Mouse (Mus musculus): ENCODE measurements at regions not wholly inside any gene's neighbourhood (a gene's known extent, or its start where the extent isn't known, plus 50 kb on each side); places are given as distances from the start of the nearest gene placed in this dataset.

DNA sequence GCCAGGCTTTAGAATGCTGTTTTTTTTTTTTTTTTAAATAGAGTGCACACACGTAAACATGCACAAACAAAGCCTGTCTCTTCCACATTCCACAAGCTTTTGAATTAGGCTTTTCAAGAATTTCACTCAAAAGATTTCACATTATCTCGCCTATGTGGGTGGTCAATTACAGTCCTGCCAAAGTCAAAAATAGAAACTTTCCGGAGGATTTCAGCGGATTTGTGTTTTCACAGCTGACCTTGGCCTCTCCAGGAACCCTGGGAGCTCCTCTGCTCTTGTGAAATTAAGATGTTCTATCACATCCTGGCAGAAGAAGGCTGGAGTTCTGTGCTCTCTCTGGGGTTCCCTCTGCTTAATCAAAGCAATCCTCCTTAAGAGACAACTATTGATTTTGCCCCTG lies 360.9 kb upstream of the Tenm4 start:
- no peak for DNase-seq (ENCODE audit: low spot score in 2 of 2)

DNA sequence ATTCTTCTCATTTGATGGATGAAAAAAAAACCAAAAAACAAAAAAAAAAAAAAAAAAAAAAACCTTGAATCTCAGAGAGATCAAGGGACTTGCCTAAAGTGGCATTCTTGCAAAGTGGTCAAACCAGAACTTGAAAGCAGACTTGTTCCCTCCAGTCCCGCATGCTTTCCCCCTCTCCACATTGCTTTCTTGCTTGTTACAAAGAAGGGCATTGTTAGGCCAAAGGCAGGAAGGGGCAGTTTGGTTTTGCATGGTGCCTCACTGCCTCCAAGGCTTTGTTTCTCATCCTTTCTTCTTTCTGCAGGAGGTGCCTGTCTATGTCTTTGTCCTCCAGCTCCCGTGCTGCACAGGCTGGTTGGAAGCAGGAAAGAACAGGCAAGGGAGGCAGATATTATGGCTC lies 356.2 kb upstream of the Tenm4 start:
- DNase-seq (ENCODE audit: low spot score in 2 of 2): no peak

DNA sequence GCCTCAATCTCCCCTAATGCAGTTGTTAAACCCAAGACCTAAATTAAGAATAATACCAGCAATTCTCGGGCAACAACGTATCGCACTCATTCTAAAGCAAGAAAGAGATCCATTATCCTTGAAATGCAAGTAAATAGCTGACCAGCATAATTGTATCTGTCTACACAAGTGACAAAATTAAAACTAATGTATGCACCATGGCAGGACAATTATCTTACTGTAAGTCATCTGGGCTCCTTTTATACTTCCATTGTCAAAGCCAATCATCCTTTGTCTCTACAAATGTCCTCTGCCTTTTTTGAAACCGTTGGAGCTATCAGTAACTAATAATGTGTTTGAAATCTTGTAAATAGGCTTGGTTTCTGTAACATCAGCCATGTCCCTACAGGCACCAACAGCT lies 347.5 kb upstream of the Tenm4 start:
- no peak for DNase-seq (ENCODE audit: low spot score in 2 of 2)

DNA sequence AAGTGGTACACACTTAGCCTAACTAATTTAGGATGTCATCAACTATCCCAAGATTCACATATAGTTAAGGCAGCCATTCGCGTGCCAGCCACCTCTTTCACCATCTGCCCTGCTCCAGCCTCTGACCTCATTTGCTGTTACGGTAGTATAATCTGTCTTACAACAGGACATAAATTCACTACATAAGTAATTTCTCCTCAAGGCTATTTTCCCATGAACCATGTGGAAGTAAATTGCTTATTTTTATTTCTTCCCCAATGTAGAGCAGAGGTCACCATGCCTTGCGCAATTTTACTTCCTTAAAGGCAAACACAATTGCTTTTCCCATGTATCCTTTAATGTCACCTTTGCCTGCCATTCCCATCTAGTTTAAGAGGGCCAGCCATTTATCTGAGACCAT lies 341.2 kb upstream of the Tenm4 start:
- no peak for DNase-seq (ENCODE audit: low spot score in 2 of 2)

DNA sequence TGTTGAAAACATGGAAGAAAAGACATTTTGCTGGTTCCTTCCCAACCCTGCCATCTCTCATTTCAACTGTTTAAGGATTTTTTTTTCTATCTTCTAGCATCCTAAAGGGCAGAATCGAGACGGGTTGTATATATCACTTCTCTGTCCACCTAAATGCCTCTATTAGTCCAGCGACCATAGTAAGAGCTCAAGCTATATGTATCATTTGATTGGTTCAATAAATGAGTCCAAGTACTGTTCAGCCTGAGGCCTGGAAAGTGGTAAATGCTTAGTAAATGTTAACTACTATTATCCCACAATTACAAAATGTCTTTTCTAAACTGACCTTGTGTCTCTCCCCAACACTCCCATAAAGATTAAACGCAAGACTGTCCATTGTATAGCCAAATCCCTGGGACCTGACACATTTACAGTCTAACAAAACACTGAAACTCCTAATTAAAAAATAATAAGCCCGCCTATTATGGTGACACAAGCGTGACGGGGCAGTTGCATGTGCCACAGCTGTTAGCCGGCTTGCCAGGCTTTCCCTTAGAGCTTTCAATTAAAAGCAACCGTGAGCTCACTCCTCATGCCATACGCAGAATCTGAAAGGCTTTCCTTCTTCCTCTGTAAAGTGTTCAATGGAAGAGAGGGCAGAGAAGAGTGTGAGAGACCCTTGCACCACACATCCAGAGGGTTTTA lies 336.7 kb upstream of the Tenm4 start:
- no peak for DNase-seq (ENCODE audit: low spot score in 2 of 2)

DNA sequence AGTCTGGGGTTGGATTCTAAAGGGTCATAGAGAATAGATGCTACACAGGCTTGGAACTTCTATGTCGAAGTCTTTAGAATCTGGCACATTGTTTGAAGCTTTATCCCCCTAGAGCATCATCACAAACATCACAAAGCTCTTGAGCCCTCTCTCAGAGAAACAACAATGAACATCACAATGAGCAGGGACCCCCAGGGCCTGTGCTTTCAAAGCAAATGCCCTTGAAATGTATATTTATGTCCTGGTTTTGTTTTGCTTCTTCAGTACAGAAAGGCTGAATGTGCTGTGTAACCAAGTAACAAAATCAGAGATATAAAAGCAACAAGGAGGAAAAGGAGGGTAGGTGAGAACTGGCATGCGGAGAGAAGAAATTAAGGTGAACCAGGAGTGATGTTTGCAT lies 330.6 kb upstream of the Tenm4 start:
- DNase-seq (ENCODE audit: low spot score in 2 of 2): no peak

DNA sequence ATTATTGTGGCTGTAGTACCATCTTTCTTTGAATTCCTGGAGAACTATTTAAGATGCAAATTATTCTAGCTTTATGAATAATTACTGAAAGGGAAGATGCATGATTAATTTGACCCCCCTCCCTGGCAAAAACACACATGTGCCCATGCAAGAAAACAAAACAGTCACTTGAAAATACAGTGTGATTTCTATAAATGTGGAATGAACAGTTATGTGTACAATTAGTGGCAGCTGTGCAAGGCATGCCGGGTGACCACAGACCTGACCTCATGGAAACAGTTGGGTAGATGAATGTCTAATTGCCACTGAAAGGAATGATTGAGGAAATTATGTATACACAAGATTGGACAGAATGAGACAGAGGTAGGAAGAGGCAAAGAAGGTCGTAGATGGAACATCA lies 321.2 kb upstream of the Tenm4 start:
- DNase-seq (ENCODE audit: low spot score in 2 of 2): no peak

DNA sequence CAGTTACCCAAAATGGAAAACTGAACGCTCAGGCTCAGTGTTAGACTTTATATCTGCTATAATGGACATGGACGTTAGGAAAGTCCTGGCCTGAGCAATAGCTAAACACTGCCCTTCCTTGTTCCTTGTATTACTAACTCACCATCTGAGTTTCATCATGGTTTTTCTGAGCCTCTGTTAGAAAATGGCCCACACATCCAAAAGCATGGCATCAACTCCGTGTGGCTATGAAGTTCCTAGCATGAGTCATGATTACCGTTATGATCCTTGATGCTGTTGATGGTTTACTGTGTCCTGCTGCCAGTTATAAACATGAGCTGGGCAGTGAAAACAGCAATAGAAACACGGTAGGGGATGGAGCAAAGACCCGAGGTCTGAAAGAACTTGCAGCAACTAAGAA lies 318.4 kb upstream of the Tenm4 start:
- DNase-seq (ENCODE audit: low spot score in 2 of 2): no peak

DNA sequence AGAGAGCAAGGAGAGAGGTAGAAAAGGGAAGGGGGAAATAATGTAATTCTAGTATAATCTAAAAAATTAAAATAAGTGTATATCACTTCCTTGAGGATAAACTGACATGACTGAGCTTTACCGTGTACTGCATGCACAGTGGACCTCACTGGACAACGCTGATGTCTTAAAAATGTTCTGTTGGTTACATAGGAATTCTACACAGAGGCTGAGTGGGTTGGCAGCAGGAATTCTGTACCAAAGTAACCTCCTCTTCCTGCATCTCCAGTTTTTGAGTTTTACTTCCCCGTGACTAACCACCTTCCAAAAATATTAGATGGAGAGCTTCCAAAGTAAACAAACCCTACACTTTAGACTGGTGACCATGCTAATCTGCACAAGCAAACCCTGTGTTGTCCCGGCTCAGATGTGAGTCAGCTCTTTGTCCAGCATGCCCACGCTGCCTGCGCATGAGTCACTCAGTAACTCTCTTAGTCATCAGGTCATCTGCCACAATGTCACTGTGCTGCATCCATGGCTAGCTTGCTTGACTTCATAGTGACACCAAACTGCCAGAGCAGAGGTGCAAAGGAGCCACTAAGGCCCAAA lies 317.7 kb upstream of the Tenm4 start:
- DNase-seq (ENCODE audit: low spot score in 2 of 2): no peak

DNA sequence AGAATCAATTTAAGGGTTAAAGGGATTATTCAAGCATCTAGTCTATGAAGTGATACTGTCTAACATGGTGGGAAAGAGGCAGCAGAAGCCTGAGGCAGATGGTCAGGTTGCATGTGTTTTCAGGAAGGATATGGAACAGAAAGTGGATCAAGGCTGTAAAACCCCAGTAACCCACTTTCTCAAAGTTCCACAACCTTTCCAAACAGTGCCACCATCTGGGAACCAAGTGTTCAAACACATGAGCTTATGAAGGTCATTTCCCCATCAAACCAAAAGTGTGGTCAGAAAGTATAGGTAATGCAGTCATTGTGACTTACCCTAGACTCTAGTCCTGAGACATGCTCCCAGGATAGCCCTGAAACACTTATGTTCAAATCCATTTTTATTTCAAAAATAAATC lies 312.8 kb upstream of the Tenm4 start:
- no peak for DNase-seq (ENCODE audit: low spot score in 2 of 2)

DNA sequence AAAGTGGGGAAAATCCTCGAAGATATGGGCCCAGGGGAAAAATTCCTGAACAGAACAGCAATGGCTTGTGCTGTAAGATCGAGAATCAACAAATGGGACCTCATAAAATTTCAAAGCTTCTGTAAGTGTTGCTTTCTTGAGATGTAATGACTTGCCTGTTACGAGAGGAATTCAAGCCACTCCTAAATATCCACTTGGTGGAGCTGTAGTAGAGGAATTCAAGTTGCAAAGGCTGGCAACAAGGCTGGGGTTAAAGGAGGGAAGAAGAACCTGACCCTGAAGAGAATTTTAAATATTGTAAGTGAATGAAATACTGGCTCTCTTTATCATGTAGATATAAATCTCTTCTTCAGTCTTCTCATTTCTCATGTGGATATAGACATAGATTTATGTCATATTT lies 306.8 kb upstream of the Tenm4 start:
- no peak for DNase-seq (ENCODE audit: low spot score in 2 of 2)

DNA sequence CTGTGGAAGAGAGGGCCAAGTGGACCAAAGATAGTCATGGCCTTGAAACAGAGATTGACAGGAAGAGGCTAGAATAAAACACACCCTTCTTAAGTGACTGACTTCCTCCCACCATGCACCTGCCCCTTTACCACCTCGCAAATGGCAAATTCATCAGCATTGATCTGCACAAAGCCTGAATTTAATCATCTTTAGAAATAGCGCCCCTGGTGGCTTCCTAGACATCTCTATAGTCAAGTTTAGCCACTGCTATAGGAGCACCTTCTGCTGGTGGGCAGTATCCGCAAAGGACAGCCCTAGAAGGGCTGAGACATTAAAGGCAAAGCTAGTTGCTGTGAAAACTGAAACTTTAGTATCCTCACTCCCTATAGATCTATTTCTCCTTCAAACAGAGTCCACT lies 305.8 kb upstream of the Tenm4 start:
- no peak for DNase-seq (ENCODE audit: low spot score in 2 of 2)

DNA sequence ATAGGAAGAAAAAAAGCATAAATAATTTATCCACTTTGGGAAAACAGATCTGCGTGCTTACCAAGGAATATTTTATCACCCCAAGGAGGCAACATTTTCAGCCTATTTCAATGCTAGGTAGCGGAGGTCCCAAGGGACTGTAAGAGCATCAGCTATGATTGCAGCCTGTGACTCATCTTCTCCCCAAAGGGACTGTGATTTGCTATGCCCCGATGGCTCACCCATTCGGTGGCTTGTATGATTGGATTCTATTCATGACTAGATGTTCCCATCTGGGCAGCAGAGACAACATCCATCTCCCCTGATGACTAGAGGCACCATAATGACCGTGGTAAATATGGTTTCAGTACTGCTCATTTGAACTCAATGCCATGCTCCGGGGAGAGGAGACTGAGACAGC lies 302.3 kb upstream of the Tenm4 start:
- no peak for DNase-seq (ENCODE audit: low spot score in 2 of 2)

DNA sequence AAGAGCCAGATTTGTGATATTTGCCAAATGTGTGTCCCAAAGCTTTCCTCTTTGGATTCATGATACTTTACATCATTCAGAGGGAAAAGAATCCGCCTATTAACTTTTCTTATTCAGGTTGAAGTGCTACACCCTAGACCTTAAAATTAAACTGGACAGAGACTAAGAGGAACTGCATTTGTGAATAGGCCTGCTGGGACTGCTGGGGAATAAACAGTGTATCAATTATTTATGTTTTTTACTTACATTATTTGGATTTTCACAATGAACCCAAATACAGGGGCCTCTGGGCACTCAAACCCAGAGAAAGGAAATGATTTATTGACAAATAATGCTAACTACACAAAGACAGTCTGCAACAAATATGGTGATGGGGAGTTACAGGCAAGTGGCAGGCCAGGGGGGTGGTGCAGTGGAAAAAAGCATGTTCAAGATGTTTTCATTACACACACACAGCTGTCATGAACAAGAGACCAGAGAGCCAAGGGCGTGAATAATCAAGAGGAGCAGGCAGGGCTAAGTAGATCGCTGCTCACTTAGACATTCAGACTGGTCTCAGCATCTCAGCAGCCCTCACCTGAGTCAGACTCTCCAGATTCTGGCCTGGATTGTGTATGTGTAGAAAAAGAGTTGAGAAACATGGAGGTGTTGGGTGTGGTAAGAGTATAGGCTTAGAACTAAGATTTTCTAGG lies 290.3 kb upstream of the Tenm4 start:
- no peak for DNase-seq (ENCODE audit: low spot score in 2 of 2)

DNA sequence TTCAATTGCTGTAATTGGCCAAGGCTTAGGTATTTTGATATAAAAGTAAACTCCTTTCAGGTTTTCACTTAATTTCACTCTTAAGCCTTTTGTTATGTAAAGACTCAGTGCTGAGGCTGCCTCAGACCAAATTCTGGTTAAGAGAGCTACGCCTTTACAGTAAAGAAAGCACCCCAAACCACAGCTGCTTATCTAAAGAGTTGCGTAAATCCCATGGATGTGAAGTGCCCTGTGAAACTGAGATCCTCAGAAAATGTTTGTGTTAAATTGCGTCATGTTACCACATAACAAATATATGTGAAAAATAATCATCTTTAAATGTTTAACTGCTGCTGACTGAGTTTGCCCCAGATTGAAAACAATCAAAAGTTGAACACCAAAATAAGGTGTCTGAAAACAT lies 269.5 kb upstream of the Tenm4 start:
- no peak for DNase-seq (ENCODE audit: low spot score in 2 of 2)

DNA sequence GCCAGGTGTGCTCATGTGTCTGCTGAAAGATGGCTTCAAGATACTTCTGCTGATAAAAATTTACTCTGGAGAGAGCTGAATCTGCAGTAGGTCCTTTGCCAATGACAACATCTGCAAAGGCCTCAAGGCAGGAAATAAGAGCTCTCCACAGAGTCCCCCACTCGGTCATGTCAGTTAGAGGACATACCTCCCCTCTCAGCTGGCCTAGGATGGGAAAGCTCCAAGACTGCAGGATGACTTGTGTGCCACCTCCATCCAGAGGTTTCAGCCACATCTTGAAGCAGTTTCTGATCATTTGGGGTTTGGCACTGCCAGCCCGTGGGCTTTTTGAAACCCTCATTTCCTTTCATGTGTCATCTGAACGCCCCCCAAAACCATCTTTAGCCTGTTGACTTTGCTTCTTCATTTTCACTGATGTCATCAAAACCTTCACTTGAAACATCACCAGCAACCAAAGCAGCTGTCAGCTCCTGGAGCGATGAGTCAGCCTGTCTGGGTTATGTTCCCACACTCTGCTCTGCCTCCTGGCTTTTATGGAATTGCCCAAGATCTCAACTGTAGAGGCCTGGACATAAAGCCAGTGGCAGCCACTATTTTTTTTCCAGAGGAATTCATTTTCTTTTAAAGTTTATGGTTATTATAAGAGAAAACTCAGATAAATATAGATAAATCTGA lies 256.5 kb upstream of the Tenm4 start:
- no peak for DNase-seq (ENCODE audit: low spot score in 2 of 2)

DNA sequence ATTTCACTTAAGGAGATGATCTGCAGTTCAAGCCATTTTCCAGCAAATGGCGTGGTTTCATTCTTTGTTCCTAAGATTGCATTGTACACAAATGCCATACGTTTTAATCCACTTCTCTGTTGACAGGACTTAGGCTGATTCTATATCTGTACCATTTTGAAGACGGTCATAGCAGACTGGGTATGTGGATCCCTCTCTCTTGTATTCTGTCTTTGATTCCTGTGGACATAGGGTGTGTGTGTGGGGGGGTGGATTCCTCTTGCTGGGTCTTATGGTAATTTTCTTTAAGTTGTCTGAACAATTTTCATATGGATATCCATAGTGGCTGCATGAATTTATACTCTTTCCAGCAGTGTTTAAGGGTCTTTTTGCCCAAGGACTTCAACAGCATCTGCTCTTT lies 251.1 kb upstream of the Tenm4 start:
- DNase-seq (ENCODE audit: low spot score in 2 of 2): no peak

DNA sequence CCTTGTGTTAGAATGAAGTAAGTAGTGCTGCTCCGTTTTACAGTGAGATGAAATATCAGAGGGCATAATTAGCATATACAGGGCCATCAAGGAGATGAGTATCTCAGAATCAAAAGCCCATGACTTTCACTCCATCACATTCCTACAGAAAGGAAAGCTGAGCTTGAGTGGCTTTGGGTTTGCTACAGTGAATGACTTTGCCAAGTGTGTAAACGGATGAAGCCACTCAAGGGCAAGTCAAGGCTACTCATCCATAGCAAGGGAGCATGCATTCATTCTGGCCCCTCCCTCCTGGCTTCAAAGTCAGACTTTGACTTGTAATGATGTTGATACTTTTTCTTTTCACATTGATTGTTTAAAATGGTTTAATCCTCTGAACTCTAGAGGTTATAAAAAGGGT lies 246.2 kb upstream of the Tenm4 start:
- DNase-seq (ENCODE audit: low spot score in 2 of 2): no peak

DNA sequence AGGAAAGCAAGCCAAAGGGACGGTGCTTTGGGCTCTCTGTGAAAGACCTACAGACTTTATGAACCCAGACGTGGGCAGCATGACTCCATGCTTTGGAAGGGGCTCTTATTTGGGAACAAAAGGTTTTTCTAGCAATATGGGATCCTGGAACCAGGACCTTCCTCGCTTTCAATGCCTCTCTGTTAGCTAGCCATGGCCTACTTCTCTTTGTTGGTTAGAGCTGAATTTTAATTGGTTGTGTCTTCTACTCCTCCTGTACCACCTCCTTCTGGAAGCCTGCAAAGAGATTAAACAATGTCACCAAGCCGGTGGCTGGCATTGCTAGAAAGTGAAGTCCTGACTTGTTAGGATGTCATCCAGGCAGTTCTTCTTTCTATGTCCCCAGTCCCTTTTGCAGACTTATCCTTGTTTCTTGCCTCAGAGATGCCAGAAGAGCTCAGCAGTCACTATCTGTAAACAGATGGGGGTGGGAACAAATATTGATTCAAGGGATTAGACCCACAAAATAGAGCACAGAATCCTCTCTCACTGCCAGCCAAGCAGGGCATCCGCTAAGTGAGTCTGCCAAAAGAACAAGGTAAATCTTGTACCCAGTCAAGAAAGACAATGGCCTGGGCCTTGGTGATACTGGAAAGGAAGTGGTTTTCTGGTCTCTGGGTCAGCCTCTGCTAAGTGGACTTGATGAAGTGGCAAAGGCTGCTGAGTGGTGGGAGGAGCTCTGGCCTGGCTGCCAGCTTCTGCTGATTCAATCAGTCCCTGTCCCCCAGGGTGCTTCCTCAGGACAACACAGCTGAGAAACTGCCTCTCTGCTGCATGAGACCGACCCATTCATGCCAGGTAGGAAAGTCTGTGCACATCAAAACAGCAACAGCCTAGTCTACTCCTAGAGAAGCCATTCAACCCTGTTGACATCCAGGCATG lies 244.7 kb upstream of the Tenm4 start:
- no peak for DNase-seq (ENCODE audit: low spot score in 2 of 2)

DNA sequence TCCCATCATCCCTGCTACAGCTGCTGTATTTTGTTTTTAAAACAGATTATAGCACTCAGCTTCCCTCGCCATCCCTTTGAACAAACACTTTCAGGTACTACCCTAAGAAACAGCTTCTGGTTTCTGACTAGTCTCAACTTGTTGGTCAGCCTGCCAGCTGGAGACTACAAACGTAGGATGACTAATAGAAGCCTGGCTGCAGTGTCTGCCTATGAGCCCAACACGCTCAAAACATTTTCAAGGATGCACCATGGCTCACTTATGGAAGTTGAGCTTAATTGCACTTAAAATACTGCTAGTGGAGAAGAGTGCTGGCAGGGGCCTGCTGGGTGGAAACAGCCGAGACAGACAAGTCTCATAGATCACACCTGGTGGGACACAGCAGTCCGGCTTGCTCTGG lies 234.4 kb upstream of the Tenm4 start:
- DNase-seq (ENCODE audit: low spot score in 2 of 2): no peak

DNA sequence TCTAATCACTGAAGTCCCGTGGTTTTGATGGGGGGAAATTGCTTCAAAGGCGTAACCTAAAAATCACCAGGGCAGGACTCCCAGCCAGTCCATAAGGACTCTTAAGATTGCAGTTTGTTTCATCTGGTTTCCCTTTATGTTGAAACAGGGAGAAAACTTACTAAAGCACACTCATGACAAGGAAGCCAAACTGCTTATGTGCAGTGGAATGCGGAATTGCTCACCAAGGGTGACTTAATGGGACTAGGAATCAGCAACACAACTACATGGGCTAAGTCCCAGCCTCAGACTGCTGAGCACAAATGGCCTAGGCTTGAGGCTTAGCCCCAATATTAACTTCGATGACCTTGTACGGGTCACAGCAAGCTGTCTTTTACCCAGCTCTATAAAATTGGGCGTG lies 227.6 kb upstream of the Tenm4 start:
- no peak for DNase-seq (ENCODE audit: low spot score in 2 of 2)

All from gastrocnemius, postnatal 4 days (tissue).